Mouse (Mus musculus) gastrocnemius, adult 8-10 months (tissue): Measurements from ENCODE around the gene Itpr2. TPM values are rescaled to one million over a fixed set of nuclear protein-coding genes. Genes with fewer than 3 reads are reported as not detected.
A peak's percentile ranks its signal among the peaks of the same experiment; 100 is the strongest.

Experiments used
- DNase-seq, 2 experiments: peaks; one replicate each; pipeline ENCODE4 v3.0.0; 2022; ENCODE audit warnings: low spot score in 2 of 2
- total RNA-seq, 4 experiments: library from RNA; stranded (reverse); gene quantifications; 2 replicates each; pipeline ENCODE4 v1.2.4; 2022

Gene Itpr2
- total RNA-seq, 4 experiments from 2014 or later, result 4.1 to 6.2 (median 5.0) TPM

- DNase-seq, result no peak
Observed at GRCm38 (mm10) chr6:146314304-146314703, 187.7 kb downstream of the Itpr2 start.

- DNase-seq, result no peak
Observed at GRCm38 (mm10) chr6:146313396-146313795, 188.6 kb downstream of the Itpr2 start.

DNA sequence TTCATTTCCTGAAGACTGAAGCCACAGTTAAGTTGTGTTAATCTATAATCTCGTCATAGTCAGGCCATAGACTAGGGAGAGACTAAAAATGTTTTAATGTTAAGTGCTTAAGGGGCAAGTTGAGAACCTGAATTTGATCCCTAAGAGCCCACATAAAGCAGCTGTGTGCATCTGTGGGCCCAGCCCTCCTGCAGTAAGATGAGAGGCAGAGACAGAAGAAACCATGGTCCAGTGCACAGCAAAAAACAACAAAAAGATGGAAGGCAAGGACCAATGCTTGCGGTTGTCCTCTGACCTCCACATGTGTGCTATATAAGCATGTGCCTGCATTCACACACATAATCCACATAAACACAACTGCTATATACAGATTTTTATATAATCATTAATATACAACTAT is 191.8 kb downstream of the Itpr2 start:
- DNase-seq, result no peak

GRCm38 (mm10) chr6:146309335-146309734 is 192.7 kb downstream of the Itpr2 start:
- DNase-seq, result no peak

- DNase-seq, result no peak
Observed at GRCm38 (mm10) chr6:146305995-146306394, 196.0 kb downstream of the Itpr2 start.

DNA sequence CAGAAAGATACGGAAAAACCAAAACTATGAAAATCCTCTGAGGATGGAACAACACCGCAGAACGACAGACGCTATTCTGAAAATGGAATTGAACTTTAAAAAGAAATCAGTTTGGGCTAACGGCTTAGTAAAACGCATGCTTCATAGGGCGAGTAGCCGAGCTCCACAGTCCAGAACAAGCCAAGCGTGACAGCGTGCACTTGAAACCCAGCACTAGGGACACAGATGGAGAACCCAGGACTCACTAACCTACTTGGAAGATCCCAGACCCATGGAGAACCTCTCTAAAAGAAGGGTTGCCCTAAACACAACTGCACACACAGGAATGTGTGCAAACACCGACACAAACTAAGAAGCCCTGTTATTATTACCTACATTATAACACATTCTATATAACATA is 197.9 kb downstream of the Itpr2 start:
- no peak for DNase-seq

DNA sequence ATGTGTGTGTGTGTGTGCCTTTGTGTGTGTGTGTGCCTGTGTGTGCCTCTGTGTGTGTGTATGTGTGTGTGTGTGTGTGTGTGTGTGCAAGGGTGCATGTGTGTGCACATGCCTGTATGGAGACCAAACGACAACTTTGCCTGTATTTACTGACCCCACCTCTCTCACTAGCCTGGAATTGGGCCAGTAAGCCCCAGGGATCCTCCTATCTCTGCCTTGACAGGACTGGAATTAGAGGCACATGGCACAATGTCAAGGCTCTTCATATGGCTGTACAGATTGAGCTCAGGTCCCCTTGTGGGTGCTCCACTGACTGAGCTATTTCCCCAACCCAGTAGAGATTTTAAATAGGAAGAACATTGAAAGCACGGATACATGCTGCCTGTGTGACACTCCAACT is 198.7 kb downstream of the Itpr2 start:
- DNase-seq, result no peak

- DNase-seq, result no peak
Observed at GRCm38 (mm10) chr6:146302574-146303130, 199.4 kb downstream of the Itpr2 start.

DNA sequence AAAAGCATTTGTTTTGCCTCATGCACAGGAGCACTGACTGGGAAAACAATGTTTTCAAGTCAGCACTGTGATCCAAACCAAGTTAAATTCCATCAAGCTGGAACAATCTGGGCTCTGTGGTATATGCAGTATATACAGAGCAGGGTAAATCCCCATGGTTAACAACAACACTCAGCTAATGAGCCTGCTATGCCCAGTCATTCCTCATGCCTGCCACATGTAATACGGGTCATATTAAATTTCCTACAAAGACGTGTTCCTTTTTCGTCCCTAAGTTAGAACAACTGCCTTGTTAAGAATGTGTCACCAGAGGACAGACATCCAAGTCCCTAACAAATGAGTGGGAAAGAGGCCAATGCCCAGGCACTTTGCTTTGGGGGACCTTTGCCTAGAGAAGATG is 199.9 kb downstream of the Itpr2 start:
- no peak for DNase-seq

- no peak for DNase-seq
Observed at GRCm38 (mm10) chr6:146300961-146301360, 201.1 kb downstream of the Itpr2 start.

- no peak for DNase-seq
Observed at GRCm38 (mm10) chr6:146298712-146299111, 203.3 kb downstream of the Itpr2 start.

GRCm38 (mm10) chr6:146291036-146291435 is 211.0 kb downstream of the Itpr2 start:
- DNase-seq, result no peak

- no peak for DNase-seq
Observed at GRCm38 (mm10) chr6:146289801-146290200, 212.2 kb downstream of the Itpr2 start.

- DNase-seq, result no peak
Observed at GRCm38 (mm10) chr6:146288266-146288665, 213.8 kb downstream of the Itpr2 start.

GRCm38 (mm10) chr6:146284921-146285565 is 217.0 kb downstream of the Itpr2 start:
- no peak for DNase-seq

DNA sequence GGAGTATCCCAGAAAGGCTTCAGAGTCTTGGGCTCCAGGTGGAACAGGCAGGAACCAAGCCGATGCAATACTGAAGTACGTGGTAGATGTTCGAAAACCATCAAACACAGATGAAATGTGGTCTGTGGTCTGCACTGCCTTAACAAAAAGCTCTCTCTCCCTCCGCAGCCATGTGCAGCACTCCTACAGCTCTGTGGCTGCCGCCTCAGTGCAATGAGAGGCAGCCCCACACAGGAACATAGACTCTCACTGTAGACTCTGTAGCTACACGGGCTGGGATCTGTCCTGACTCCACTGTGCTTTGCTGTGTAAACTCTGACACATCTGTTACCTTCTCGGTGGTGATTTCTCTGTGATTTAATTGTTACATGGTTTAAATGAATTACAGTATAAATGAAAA is 218.0 kb downstream of the Itpr2 start:
- DNase-seq, result no peak

GRCm38 (mm10) chr6:146282061-146282659 is 219.9 kb downstream of the Itpr2 start:
- no peak for DNase-seq

DNA sequence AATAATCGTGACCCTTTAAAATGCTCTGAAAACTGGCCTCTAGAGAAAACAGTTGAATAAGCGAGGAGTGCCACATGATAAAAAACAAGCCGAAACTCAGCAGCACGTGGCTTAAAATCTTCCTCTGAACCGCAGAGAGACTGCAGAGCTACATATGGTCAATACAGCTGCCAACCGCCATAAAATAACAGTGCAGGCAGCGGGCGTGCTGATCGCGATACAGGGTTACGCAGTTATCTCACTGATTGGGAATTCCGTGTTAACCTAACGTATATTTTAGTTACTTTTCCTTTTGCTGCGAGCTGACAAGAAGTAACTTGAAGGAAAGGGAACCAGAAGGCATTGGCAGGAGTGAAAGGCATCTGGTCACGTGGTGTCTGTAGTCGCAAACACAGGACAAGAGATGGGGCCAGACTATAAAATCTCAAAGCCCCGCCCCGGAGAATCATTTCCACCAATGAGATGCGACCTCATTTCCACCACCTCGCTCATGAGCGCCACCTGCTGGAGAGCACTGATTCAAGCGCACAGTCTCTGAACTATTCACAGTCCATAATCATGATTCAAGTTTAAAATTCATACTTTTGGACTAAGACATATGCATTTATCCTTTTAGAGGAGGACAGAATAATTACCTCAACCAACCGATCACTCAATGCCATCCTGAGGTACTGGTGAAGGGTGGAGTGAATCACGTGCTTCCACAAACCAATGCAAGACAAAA is 220.7 kb downstream of the Itpr2 start:
- no peak for DNase-seq

- no peak for DNase-seq
Observed at GRCm38 (mm10) chr6:146273256-146273655, 228.8 kb downstream of the Itpr2 start.

DNA sequence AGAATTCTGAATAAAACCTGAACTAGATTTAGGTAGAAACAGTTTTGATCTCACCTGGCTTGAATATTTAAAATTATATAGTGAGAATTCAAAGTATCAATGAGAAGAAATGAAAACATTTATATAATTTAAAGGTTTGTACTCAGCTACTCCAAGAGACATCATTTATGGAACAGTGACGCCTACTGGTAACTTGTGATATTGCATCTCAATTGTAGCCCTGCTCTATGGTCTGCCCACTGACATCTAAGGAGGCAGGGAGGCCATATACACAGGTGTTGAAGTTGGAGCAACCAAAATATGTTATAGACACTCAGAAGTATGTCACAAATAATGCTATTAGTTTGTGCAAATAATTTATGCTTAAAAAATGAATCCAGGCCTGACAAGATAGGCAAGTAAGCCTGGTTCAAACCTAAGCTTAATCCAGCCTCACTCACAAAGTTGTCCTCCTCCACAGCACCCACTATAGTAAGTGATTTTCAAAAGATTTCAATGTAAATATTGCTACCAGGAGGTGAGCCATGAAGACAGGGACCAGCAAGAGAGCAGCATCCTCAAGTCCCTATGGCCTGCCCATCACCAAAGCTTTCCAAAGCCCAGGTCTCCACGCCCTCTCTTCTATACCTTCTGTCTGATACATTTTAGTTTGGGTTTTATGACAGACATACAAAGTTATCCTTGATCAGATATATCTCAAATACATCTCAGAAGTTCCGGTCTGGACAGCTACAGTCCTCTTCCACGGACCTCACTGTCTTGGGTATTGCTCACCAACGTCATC is 229.6 kb downstream of the Itpr2 start:
- no peak for DNase-seq

GRCm38 (mm10) chr6:146270776-146271533 is 231.1 kb downstream of the Itpr2 start:
- peak; percentile 82 to 91 for DNase-seq
